Mouse (Mus musculus) limb, embryonic 10.5 days (tissue): ENCODE measurements around the gene Ubald1. TPM values are rescaled to one million over a fixed set of nuclear protein-coding genes. Genes with fewer than 3 reads are reported as not detected.
A peak's percentile ranks its signal among the peaks of the same experiment; 100 is the strongest.

Experiments
- DNase-seq: peaks from one replicate; pipeline ENCODE4 v3.0.0-alpha.2; 2017; ENCODE audit warnings: low spot score
- H3K27ac ChIP-seq: fragments of 300-500 bp; sonication (generic); 2 replicates; pipeline ENCODE4 v1.5.1; 2016; ENCODE audit warnings: mild to moderate bottlenecking
- H3K27me3 ChIP-seq: fragments of 300-500 bp; sonication (generic); 2 replicates; pipeline ENCODE4 v1.6.1; 2016; ENCODE audit warnings: low read depth, mild to moderate bottlenecking; ENCODE audit not compliant: poor library complexity, severe bottlenecking
- H3K36me3 ChIP-seq: fragments of 300-500 bp; sonication (generic); 2 replicates; pipeline ENCODE4 v1.6.1; 2016; ENCODE audit warnings: mild to moderate bottlenecking, moderate library complexity
- H3K4me1 ChIP-seq: fragments of 300-500 bp; sonication (generic); 2 replicates; pipeline ENCODE4 v1.6.1; 2016
- H3K4me3 ChIP-seq: fragments of 300-500 bp; sonication (generic); 2 replicates; pipeline ENCODE4 v1.5.1; 2016; ENCODE audit warnings: mild to moderate bottlenecking, moderate library complexity
- H3K9me3 ChIP-seq: fragments of 300-500 bp; sonication (generic); replicated peaks from 2 replicates; pipeline ENCODE4 v1.6.1; 2016; ENCODE audit warnings: mild to moderate bottlenecking
- WGBS: fragments of 180-500 bp; shearing (Covaris S2); methylation state at CpG from one replicate; pipeline ENCODE4 v1.1.7; 2016; 5-methylcytosine and 5-hydroxymethylcytosine counted together
- polyA plus RNA-seq: library from polyadenylated mRNA; unstranded; fragments of >200 nt; fragmentation: Nextera tagmentation; extraction: Ambion mirVana; gene quantifications from 2 replicates; pipeline ENCODE4 v1.2.1, GENCODE M21; 2016

Ubald1 gene
- polyA plus RNA-seq, 1 experiment from 2014 or later: 43.8 TPM

DNA sequence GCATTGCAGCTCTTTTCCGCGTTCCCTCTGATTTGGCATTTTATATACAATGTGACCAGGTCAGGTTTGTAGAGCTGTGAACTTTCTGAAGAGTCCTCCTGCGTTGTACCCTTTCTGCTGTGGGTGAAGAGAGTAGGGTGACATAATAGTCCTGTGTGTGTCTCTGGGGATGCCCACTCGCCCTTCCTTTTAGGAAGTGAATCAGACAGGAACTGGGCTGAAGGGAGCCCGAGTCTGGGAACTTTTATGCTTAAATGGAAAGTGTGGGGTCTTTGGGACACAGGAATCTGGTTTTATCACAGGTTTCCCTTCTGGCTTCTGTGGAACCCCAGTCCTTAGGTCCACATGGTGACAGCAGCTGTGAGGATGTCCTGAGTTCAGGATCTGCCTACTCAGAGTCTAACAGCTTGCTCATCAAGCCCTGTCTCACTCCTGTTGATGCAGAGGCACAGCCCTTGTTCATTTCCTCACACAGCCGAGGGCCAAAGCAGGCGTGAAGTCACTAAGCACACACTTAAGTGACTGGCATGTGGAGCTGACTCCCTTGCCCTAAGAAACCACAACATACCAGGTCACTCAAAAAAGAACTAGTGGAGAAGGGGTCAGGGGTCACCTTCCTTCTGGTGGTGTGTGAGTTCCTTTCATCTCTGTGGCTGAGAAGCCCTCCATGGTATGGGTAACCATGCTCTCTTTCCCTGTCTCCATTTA is 14.2 kb upstream of the Ubald1 start:
- no peak overlapping the region for H3K4me3 ChIP-seq
- H3K4me1 ChIP-seq: peaks cover 16% of the 10 kb centered on the region
- no peak overlapping the region for H3K27ac ChIP-seq
- peaks cover 12% of the 10 kb centered on the region for H3K36me3 ChIP-seq
- H3K27me3 ChIP-seq: no peaks in the 10 kb centered on the region
- H3K9me3 ChIP-seq: no peaks in the 10 kb centered on the region
- no peak for DNase-seq
- WGBS: 79% methylated on average over 7 of the region's 7 CpGs

DNA sequence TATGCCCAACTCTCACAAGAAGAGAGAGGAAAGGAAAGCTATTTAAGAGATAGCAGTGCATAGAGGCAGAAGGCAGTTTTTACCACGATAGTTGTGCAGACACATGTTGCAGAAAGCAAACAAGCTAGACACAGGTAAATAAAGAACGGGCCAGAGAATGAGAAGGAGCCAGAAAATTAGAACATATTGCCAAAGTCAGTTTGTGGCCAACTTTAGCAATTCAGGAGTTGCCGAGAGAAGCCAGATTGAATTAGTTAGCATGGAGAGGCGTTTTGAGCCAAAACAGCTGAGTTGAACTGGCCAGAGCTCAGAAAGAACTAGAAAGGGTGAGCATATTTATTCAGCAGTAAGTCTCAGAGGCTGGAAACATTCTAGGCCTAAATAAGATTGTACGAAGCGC is 12.1 kb upstream of the Ubald1 start:
- Histone ChIP-seq H3K36me3 (peaks cover 12% of the 10 kb centered on the region), H3K4me1 (peaks cover 26% of the 10 kb centered on the region), H3K27me3 (no peaks in the 10 kb centered on the region), H3K4me3 (no peak overlapping the region), H3K27ac (no peak overlapping the region), H3K9me3 (no peaks in the 10 kb centered on the region)
- 92% methylated on average over 6 of the region's 6 CpGs for WGBS
- no peak for DNase-seq

DNA sequence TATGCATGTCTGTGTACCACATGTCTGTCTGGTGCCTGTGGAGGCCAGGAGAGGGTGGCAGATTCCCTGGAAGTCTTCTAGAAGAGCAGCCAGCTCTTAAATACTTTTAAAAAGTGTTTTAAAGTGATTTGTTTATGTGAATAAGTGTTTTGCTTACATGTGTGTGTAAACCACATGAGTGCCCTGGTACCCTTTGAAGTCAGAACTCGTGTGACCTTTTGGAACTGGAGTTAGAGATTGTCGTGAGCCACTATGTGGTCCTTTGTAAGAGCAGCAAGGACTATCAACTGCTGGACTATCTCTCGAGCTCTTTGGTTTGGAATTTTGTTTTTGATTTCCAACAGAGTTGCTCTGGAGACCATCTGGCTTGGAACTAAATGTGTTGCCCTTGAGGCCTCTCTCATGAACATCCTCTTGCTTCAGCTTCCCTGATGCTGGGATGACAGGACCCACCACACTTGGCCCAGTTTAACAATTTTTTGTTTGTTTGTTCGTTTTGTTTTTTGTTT is 10.1 kb upstream of the Ubald1 start:
- no peaks in the 10 kb centered on the region for H3K9me3 ChIP-seq
- H3K36me3 ChIP-seq: peaks cover 12% of the 10 kb centered on the region
- H3K27ac ChIP-seq: no peak overlapping the region
- H3K27me3 ChIP-seq: no peaks in the 10 kb centered on the region
- 64% methylated on average over 4 of the region's 4 CpGs for WGBS
- no peak for DNase-seq
- H3K4me3 ChIP-seq: no peak overlapping the region
- peaks cover 33% of the 10 kb centered on the region for H3K4me1 ChIP-seq

DNA sequence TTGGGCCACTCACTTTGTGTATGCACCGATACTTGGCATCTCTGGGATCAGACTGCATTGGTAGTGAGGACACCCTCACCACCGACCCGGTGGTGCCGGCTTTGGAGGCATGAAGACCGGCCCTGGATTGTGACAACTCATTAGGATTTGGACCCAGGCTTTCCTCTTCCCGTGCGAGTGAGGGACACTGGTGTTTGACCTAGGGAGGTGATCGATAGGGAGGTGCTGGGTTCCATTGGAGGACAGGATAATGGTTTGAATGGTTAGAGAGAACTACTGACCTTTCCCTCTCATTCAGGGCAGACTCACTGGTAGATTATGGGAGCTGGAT is 6.5 kb upstream of the Ubald1 start:
- Histone ChIP-seq H3K9me3 (no peaks in the 10 kb centered on the region), H3K4me3 (peak overlapping the region; percentile 95), H3K27me3 (no peaks in the 10 kb centered on the region), H3K27ac (peak overlapping the region; percentile 93), H3K36me3 (peaks cover 4% of the 10 kb centered on the region), H3K4me1 (peaks cover 37% of the 10 kb centered on the region)
- DNase-seq: no peak
- WGBS: 2% methylated on average over 8 of the region's 8 CpGs

DNA sequence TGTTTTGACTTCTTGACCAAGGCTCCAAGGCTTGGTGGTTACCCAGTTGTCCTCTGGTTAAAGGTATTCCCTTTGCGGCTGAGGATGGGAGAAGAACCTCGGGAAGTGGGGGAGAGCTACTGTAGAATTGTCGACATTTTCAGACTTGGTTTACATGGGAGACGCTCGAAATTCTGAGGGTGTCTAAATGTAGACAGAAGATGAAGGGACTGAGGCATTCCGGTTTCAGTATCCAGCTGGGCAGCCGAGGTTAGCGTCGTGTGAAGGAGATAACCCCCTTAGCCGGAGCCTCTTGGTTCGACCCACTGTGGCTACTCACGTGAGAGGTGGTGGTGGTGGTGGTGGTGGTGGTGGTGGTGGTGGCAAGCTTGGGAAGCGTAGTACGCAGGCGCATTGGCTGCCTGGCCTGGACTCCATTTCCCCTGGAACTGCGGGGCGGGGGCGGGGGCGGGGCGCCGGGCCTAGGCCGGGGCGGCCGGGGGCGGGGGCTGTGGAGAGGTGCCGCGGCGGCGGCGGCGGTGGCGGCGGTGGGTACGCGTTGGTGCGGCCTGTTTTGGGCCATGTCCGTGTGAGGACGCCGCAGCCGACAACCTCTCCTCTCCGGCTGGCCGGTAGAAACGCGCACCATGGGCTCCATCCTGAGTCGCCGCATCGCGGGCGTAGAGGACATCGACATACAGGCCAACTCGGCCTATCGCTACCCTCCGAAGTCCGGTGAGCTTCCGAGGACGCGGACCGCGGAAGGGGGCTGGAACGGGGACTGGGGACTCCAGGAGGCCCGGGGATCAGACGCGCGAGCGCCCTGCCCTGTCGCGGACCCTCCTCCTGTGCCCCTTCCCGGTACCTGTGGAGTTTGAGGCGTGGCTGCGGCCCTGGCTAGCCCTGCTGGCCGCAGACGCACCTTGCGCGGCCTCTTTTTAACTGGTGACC is 5.9 kb upstream of the Ubald1 start, which contains the start of gene Mgrn1:
Gene Mgrn1, plus strand, starts transcription at position 490 of the 930 bp plus-strand sequence.
- Histone ChIP-seq H3K4me1 (peaks cover 43% of the 10 kb centered on the region), H3K27me3 (no peaks in the 10 kb centered on the region), H3K4me3 (peak within 1 kb of the TSS; percentile 95), H3K27ac (peak within 1 kb of the TSS; percentile 93), H3K9me3 (no peaks in the 10 kb centered on the region), H3K36me3 (peaks cover 4% of the 10 kb centered on the region)
- DNase-seq: peak; percentile 94
- under 1% methylated on average over 57 of the region's 74 CpGs for WGBS

DNA sequence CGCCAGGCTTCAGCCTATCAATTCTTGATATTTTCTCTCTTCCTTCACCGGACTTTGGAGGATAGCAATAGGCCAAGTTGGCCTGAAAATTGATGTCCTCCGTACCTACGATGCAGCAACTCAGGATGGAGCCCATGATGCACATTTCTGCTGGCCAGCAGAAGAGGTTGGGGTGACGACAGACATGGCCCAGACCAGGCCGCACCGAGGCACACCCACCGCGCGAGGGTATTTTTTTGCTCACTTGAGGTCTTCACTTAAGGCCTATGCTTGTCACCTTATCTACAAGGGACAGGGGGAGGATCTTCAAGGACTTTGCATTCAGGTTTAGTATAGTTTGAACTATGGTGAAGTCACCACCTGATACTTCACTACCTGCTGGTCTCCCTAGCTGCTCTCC is 4.8 kb upstream of the Ubald1 start:
- Histone ChIP-seq H3K27ac (peak overlapping the region; percentile 93), H3K4me3 (no peak overlapping the region)
- 95% methylated on average over 10 of the region's 10 CpGs for WGBS

DNA sequence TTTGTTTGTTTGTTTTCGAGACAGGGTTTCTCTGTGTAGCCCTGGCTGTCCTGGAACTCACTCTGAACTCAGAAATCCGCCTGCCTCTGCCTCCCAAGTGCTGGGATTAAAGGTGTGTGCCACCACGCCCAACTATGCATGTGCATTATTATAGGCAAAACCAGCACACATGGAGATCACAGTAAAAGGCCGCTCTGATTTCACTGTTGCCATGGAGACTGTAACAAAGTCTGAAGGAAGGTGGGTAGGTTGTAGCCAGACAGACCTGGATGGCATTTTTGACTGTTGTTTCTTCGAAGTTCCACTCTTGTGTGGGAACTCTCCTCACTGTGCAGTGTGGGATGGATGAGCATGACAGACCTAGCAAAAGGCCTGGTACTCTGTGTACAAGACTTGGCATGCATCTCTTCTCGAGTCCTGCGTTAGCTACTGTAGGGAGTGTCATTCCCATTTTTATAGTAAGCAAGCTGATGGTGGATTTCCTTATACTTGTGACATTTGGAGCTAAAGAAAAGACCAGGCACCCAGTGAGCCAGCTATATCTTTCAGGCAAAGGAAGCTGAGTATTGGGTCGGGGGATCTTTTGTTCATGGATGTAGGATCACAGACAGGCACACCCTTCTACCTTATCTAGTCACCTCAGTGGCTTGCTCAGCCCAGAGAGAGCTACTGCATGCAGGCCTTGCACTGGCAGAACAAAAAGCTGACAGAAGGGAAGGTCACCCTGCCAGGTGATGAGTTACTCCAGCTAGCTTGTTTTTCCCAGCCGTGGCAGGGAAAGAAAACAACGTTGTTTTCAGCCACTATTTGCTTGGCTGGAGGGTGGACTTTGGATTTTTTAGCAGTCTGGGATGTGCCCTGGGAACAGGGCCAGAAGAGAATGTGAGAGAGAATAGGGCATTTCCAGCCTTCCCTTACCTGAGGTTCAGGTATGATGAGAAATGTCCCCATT is 1.6 kb upstream of the Ubald1 start:
- Histone ChIP-seq H3K27ac (peak overlapping the region; percentile 97), H3K4me1 (peaks cover 39% of the 10 kb centered on the region), H3K27me3 (no peaks in the 10 kb centered on the region), H3K36me3 (0 out of 2 replicates have a peak, but pooled peaks cover 8% of the 10 kb centered on the region), H3K9me3 (no peaks in the 10 kb centered on the region), H3K4me3 (peak overlapping the region; percentile 94)
- 83% methylated on average over 10 of the region's 10 CpGs for WGBS
- DNase-seq: no peak

More for the DNA sequence above, 4.8 kb upstream of the Ubald1 start:
- DNase-seq: no peak
- peaks cover 42% of the 10 kb centered on the region for H3K4me1 ChIP-seq
- H3K36me3 ChIP-seq: no peaks in the 10 kb centered on the region
- no peaks in the 10 kb centered on the region for H3K27me3 ChIP-seq
- no peaks in the 10 kb centered on the region for H3K9me3 ChIP-seq

DNA sequence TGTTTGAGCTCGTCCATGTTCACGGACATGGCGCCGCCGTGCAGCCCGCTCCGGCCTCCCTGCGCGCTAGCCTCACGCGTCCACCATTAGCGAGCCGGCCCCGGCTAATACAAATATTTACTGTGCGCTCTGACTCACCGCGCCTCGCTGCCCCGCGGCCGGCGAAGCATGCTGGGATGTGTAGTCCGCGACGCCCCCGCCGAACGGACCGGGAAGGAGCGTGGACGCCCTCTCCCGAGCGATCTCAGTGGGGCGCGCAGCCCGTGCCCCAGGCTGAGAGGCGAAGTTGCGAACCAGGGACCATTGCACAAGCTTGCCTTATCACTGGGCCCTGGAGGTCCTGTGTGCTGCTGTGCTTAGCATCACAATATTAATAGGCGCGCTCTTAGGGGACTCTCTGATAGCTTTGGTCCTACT is 399 bp downstream of the Ubald1 start:
- H3K4me1 ChIP-seq: peaks cover 29% of the 10 kb centered on the region
- H3K36me3 ChIP-seq: peaks cover 27% of the 10 kb centered on the region
- no peaks in the 10 kb centered on the region for H3K9me3 ChIP-seq
- no peaks in the 10 kb centered on the region for H3K27me3 ChIP-seq
- peak overlapping the region; percentile 94 for H3K4me3 ChIP-seq
- under 1% methylated on average over 40 of the region's 40 CpGs for WGBS
- peak; percentile 92 for DNase-seq
- H3K27ac ChIP-seq: peak overlapping the region; percentile 97

DNA sequence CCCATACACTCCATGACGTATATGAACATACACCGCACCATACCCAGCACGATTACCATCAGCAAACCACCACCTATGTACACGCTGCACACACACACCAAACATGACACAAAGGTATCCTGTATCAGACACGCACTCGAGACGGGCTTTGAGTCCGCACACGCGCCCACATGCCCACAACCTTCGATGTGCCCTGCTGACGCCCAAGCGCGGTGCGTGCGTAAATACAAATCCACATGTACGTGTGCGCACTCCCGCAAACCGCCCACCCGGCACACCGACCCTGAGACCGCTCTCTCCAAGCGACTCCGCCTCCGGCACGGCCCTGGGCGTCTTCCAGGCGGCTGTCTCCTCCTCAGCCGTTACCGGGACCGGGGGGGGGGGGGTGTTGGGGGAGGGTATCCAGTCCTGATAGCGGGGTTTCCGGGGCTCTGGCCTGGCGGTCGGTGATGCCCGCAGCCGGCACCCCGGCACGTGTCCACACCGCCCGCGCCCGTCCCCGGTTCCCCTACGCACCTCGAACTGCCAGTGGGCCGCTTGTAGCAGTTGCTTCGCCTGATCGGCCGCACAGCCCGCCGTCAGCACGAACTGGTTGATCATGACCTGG is 911 bp downstream of the Ubald1 start:
- no peaks in the 10 kb centered on the region for H3K27me3 ChIP-seq
- DNase-seq: peak; percentile 71

DNA sequence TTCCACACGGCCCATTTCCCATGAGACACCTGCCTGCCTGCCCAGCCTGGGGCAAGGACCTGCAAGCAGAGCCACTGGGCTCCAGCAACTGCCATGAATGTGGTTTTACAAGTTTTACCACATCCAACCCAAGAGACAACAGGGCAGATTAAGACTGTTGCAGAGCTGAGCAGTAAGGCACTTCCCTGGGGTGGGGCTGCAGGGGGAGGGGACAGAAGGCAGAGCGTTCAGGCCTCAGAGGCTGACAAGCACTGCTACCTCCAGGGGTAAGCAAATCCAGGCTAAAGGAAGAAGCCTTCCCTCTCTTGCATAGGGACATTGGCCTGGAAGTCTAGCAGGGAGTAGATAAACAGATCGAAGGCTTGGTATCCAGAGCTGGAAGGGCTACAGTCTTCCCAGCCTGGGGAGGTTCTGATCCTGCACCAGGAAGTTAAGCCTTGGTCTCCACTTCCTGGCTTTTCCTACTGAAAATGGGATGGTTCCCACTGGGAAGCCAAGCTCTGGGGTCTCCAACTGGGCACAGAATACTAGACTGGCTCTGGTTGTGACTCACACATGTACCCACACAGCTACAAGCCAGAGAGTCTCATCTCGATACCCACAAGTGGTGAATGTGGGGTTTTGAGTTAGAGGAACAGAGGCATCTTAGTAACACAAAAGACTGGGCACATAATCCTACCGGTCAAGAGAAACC is 1.8 kb downstream of the Ubald1 start:
- Histone ChIP-seq H3K4me1 (peaks cover 29% of the 10 kb centered on the region), H3K4me3 (peak overlapping the region; percentile 94), H3K9me3 (no peaks in the 10 kb centered on the region), H3K36me3 (peaks cover 41% of the 10 kb centered on the region), H3K27ac (peak overlapping the region; percentile 97), H3K27me3 (no peaks in the 10 kb centered on the region)
- 48% methylated on average over 5 of the region's 5 CpGs for WGBS
- peak; percentile 44 for DNase-seq

More for the DNA sequence above, 911 bp downstream of the Ubald1 start:
- WGBS: under 1% methylated on average over 54 of the region's 54 CpGs
- H3K27ac ChIP-seq: peak overlapping the region; percentile 97
- H3K36me3 ChIP-seq: peaks cover 32% of the 10 kb centered on the region
- peak overlapping the region; percentile 94 for H3K4me3 ChIP-seq
- peaks cover 29% of the 10 kb centered on the region for H3K4me1 ChIP-seq
- H3K9me3 ChIP-seq: no peaks in the 10 kb centered on the region

DNA sequence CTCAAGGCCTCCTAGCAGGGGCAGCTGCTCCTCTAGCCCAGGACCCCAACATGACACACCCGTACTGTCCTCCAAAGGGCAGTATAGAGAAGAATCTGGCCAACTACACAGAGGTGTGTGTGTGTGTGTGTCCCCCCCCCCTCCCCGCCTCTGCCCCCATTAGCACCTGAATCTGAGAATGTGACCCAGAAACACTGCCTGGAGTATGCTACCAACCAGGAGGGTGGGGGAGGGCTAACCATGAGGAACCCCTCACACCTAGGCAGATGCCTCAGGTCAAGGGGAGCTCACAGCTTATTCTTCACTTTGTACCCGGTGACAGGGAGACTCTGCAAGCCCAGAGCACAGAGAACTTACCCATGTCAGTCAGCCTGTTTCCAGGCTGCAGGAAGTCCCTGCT is 2.4 kb downstream of the Ubald1 start:
- no peak for DNase-seq
- Histone ChIP-seq H3K9me3 (no peaks in the 10 kb centered on the region), H3K27me3 (no peaks in the 10 kb centered on the region), H3K27ac (peak overlapping the region; percentile 97; the same call in 1 of the 2 replicates), H3K36me3 (peaks cover 45% of the 10 kb centered on the region), H3K4me3 (peak overlapping the region; percentile 94), H3K4me1 (peaks cover 29% of the 10 kb centered on the region)
- 74% methylated on average over 3 of the region's 3 CpGs for WGBS
